Mouse (Mus musculus): ENCODE results near the gene Olfr15. TPM values are rescaled to one million over a fixed set of nuclear protein-coding genes. Genes with fewer than 3 reads are reported as not detected.

Olfr15 gene
- polyA plus RNA-seq, 1 experiment from 2014 or later = not detected

- Histone ChIP-seq H3K9me3 (no peaks in the 10 kb centered on the region), H3K4me2 (replicated peaks) (peak within 1 kb of the TSS; percentile 62), H3K4me1 (replicated peaks) (peaks cover 37% of the 10 kb centered on the region), H3K27ac (peak within 1 kb of the TSS; percentile 95), H3K4me3 (replicated peaks) (peak within 1 kb of the TSS; percentile 91), H3K9ac (replicated peaks) (peak within 1 kb of the TSS; percentile 90), H3K27me3 (no peaks in the 10 kb centered on the region), H3K36me3 (peaks cover 3% of the 10 kb centered on the region)
- WGBS = under 1% methylated on average over 84 of the region's 88 CpGs
- ATAC-seq = peak; percentile 99
These were observed 53.8 kb downstream of the Olfr15 start, which contains the start of the genes Zfp597 and Gm20695 for GRCm38 (mm10) chr16:3884201-3885064. Zfp597 (minus strand) TSS chr16:3884561. Gm20695 (plus strand) TSS chr16:3884648.

- no peaks in the 10 kb centered on the region for H3K9me3 ChIP-seq
- peaks cover 37% of the 10 kb centered on the region for H3K4me1 ChIP-seq (replicated peaks)
- peak overlapping the region; percentile 90 for H3K9ac ChIP-seq (replicated peaks)
- peak overlapping the region; percentile 62 for H3K4me2 ChIP-seq (replicated peaks)
- ATAC-seq = no peak; the same call in 1 of the 2 replicates
- H3K36me3 ChIP-seq = no peaks in the 10 kb centered on the region
- peak overlapping the region; percentile 91 for H3K4me3 ChIP-seq (replicated peaks)
- H3K27ac ChIP-seq = peak overlapping the region; percentile 95
- 3% methylated on average over 10 of the region's 10 CpGs for WGBS
- no peaks in the 10 kb centered on the region for H3K27me3 ChIP-seq
These were observed 54.5 kb downstream of the Olfr15 start for GRCm38 (mm10) chr16:3885065-3885670.

GRCm38 (mm10) chr16:3891621-3892295 lies 61.1 kb downstream of the Olfr15 start:
- no peak overlapping the region for H3K4me3 ChIP-seq (replicated peaks)
- H3K9me3 ChIP-seq = no peaks in the 10 kb centered on the region
- H3K4me1 ChIP-seq (replicated peaks) = no peaks in the 10 kb centered on the region
- H3K9ac ChIP-seq (replicated peaks) = no peak overlapping the region
- no peak overlapping the region for H3K27ac ChIP-seq
- 92% methylated on average over 14 of the region's 14 CpGs for WGBS
- H3K36me3 ChIP-seq = peaks cover 22% of the 10 kb centered on the region
- no peak overlapping the region for H3K4me2 ChIP-seq (replicated peaks)
- H3K27me3 ChIP-seq = no peaks in the 10 kb centered on the region
- ATAC-seq = no peak

- Histone ChIP-seq H3K9me3 (no peaks in the 10 kb centered on the region), H3K9ac (replicated peaks) (no peak overlapping the region), H3K36me3 (peaks cover 41% of the 10 kb centered on the region), H3K27me3 (no peaks in the 10 kb centered on the region), H3K4me2 (replicated peaks) (no peak overlapping the region), H3K4me1 (replicated peaks) (no peaks in the 10 kb centered on the region), H3K27ac (no peak overlapping the region), H3K4me3 (replicated peaks) (no peak overlapping the region)
- no peak for ATAC-seq
- 89% methylated on average over 3 of the region's 3 CpGs for WGBS
These were observed 63.1 kb downstream of the Olfr15 start for GRCm38 (mm10) chr16:3893739-3894138.

Other genes starting within 250 kb of the Olfr15 start
- not detected in 2 replicates for gene Olfr161, start 239.8 kb upstream of the Olfr15 start, polyA plus RNA-seq (2015; fragmentation: Nextera tagmentation; extraction: Ambion mirVana)
- not detected in 2 replicates for gene Mefv, start 112.8 kb upstream of the Olfr15 start, polyA plus RNA-seq (2015; fragmentation: Nextera tagmentation; extraction: Ambion mirVana)
- gene Zfp263, start 86.8 kb upstream of the Olfr15 start, polyA plus RNA-seq (2015; fragmentation: Nextera tagmentation; extraction: Ambion mirVana) = 61.1 and 63.5 TPM in 2 replicates
- gene Zfp174, start 16.4 kb downstream of the Olfr15 start, polyA plus RNA-seq (2015; fragmentation: Nextera tagmentation; extraction: Ambion mirVana) = 2.2 TPM in 2 replicates
- 79.7 and 80.5 TPM in 2 replicates for gene Naa60, start 41.5 kb downstream of the Olfr15 start, polyA plus RNA-seq (2015; fragmentation: Nextera tagmentation; extraction: Ambion mirVana)
- 15.2 and 17.5 TPM in 2 replicates for gene Zfp597, start 53.7 kb downstream of the Olfr15 start, polyA plus RNA-seq (2015; fragmentation: Nextera tagmentation; extraction: Ambion mirVana)
- 1.6 and 4.9 TPM in 2 replicates for gene Gm20695, start 53.8 kb downstream of the Olfr15 start, polyA plus RNA-seq (2015; fragmentation: Nextera tagmentation; extraction: Ambion mirVana)
- gene 1700037C18Rik, start 77.8 kb downstream of the Olfr15 start, polyA plus RNA-seq (2015; fragmentation: Nextera tagmentation; extraction: Ambion mirVana) = 11.1 and 12.2 TPM in 2 replicates
- 33.2 and 33.4 TPM in 2 replicates for gene Cluap1, start 77.9 kb downstream of the Olfr15 start, polyA plus RNA-seq (2015; fragmentation: Nextera tagmentation; extraction: Ambion mirVana)
- gene Nlrc3, start 145.8 kb downstream of the Olfr15 start, polyA plus RNA-seq (2015; fragmentation: Nextera tagmentation; extraction: Ambion mirVana) = 0.90 and 1.0 TPM in 2 replicates
- 24.7 and 25.3 TPM in 2 replicates for gene Slx4, start 172.9 kb downstream of the Olfr15 start, polyA plus RNA-seq (2015; fragmentation: Nextera tagmentation; extraction: Ambion mirVana)
- gene Dnase1, start 206.1 kb downstream of the Olfr15 start, polyA plus RNA-seq (2015; fragmentation: Nextera tagmentation; extraction: Ambion mirVana) = 5.1 and 7.1 TPM in 2 replicates
- gene Trap1, start 246.9 kb downstream of the Olfr15 start, polyA plus RNA-seq (2015; fragmentation: Nextera tagmentation; extraction: Ambion mirVana) = 48.4 and 51.2 TPM in 2 replicates